Mouse (Mus musculus) G1E (cell line): ENCODE measurements around the gene Krtap5-3.

Experiments
- CTCF ChIP-seq: IDR thresholded peaks from 2 replicates; pipeline ENCODE4 v1.5.1; 2012; ENCODE audit warnings: low read depth, low read length, inconsistent platforms, mixed read lengths
- GATA1 ChIP-seq: IDR thresholded peaks from 2 replicates; pipeline ENCODE4 v1.6.1; 2012; ENCODE audit warnings: borderline replicate concordance, low read length, inconsistent platforms, mixed read lengths
- TAL1 ChIP-seq: conservative IDR thresholded peaks from 2 replicates; pipeline ENCODE4 v1.6.1; 2012; ENCODE audit warnings: low read depth, low read length, inconsistent platforms, mixed read lengths

DNA sequence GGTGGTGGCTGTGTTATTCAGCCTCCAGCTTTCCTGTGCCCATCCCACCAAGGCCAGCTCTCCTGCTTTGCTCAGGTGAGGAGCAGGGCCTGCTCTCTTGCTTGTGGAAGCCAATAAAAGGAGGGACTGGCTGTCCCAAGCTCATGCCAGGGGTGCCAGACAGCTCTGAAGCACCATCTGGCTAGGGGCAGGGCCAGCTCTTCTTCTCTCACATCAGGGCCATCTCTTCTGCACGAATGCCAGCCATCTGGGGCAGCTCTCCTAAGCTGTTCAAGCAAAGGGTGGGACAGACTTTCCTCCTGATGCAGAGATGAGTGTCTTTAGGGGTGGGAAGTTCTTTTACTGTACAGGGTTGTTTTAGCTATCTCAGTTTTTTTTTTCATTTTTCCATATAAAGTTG is 20.1 kb upstream of the Krtap5-3 start:
- no peak for TF ChIP-seq GATA1
- no peak for TF ChIP-seq CTCF
- no peak for TF ChIP-seq TAL1
